Mouse (Mus musculus) cerebellum, adult 11 months (tissue): ENCODE results near the gene C130026I21Rik.
"Not testable (repeated sequence)": the region's sequence is repeated elsewhere in the genome, so short reads cannot be mapped to it uniquely, and the experiment has no call there.

Source experiments
- DNase-seq: peaks from one replicate; pipeline ENCODE4 v3.0.0; 2022

C130026I21Rik gene

GRCm38 (mm10) chr1:85011933-85012332 is 258.4 kb downstream of the C130026I21Rik start:
- DNase-seq: not testable (repeated sequence)

- not testable (repeated sequence) for DNase-seq
These were observed 259.4 kb downstream of the C130026I21Rik start for GRCm38 (mm10) chr1:85010947-85011346.

- DNase-seq: not testable (repeated sequence)
These were observed 262.6 kb downstream of the C130026I21Rik start for GRCm38 (mm10) chr1:85007737-85008136.

GRCm38 (mm10) chr1:84999241-84999640 is 271.1 kb downstream of the C130026I21Rik start:
- DNase-seq: not testable (repeated sequence)

GRCm38 (mm10) chr1:84996305-84996704 is 274.1 kb downstream of the C130026I21Rik start:
- DNase-seq: not testable (repeated sequence)

GRCm38 (mm10) chr1:84994461-84994860 is 275.9 kb downstream of the C130026I21Rik start:
- DNase-seq: not testable (repeated sequence)

GRCm38 (mm10) chr1:84993688-84994319 is 276.6 kb downstream of the C130026I21Rik start:
- not testable (repeated sequence) for DNase-seq

- not testable (repeated sequence) for DNase-seq
These were observed 277.1 kb downstream of the C130026I21Rik start for GRCm38 (mm10) chr1:84993235-84993634.

GRCm38 (mm10) chr1:84992827-84993226 is 277.5 kb downstream of the C130026I21Rik start:
- DNase-seq: not testable (repeated sequence)

GRCm38 (mm10) chr1:84989044-84989443 is 281.3 kb downstream of the C130026I21Rik start:
- not testable (repeated sequence) for DNase-seq

GRCm38 (mm10) chr1:84987729-84988128 is 282.6 kb downstream of the C130026I21Rik start:
- DNase-seq: not testable (repeated sequence)

- not testable (repeated sequence) for DNase-seq
These were observed 308.6 kb downstream of the C130026I21Rik start for GRCm38 (mm10) chr1:84961779-84962178.

GRCm38 (mm10) chr1:84957713-84958112 is 312.7 kb downstream of the C130026I21Rik start:
- not testable (repeated sequence) for DNase-seq

GRCm38 (mm10) chr1:84956771-84957170 is 313.6 kb downstream of the C130026I21Rik start:
- DNase-seq: not testable (repeated sequence)

GRCm38 (mm10) chr1:84952456-84953181 is 317.7 kb downstream of the C130026I21Rik start:
- DNase-seq: peak; percentile 36

- peak; percentile 21 for DNase-seq
These were observed 318.8 kb downstream of the C130026I21Rik start for GRCm38 (mm10) chr1:84951566-84951965.

GRCm38 (mm10) chr1:84947390-84947789 is 323.0 kb downstream of the C130026I21Rik start:
- no peak for DNase-seq

GRCm38 (mm10) chr1:84945950-84946349 is 324.4 kb downstream of the C130026I21Rik start:
- DNase-seq: no peak

- no peak for DNase-seq
These were observed 326.8 kb downstream of the C130026I21Rik start for GRCm38 (mm10) chr1:84943549-84943948.
